In the genomic region with DNA sequence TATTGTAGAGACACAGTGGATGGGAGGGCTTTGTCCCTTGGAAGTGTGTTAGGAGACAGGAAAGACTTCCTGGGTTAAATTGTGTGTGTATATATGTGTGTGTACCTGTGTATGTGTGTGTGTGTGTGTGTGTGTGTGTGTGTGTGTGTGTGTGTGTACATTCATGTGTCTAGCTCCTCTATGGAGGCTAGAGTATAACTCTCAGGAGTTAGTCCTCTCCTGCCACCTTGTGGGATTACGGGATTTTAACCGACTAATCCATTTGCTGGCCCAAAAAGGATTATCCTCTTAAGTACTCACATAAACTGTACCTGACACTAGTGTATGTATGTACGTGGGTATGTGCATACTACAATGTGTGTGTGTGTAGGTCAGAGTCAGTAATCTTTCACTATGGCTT, we compare ENCODE assay signal across 8 mouse cellular contexts.
DNase-seq lines count a peak whose midpoint lies in the region; ATAC-seq and TF ChIP-seq lines count a peak whose summit lies in the region.

No protein-coding gene starts in this region.

- ATAC-seq in hindbrain, postnatal 0 days, result peak; percentile 71
- 0 out of 2 replicates have a peak, but pooled peaks have one; percentile 52 for ATAC-seq in midbrain, embryonic 12.5 days (ENCODE audit: low FRiP score, low read depth)

- WGBS in hindbrain, postnatal 0 days, result 53% methylated on average over 3 of the region's 3 CpGs
- WGBS in midbrain, embryonic 12.5 days, result 60% methylated on average over 3 of the region's 3 CpGs

- H3K9me3 ChIP-seq in hindbrain, postnatal 0 days (ENCODE audit: low read length), result no peaks in the 10 kb centered on the region
- no peaks in the 10 kb centered on the region for H3K9me3 ChIP-seq in midbrain, embryonic 12.5 days

- no peak overlapping the region for H3K4me2 ChIP-seq in hindbrain, postnatal 0 days (ENCODE audit: low read depth, low read length)
- no peak overlapping the region for H3K4me2 ChIP-seq in midbrain, embryonic 12.5 days (replicated peaks)

- H3K36me3 ChIP-seq in hindbrain, postnatal 0 days (ENCODE audit: insufficient read depth, low read length), result peaks cover 17% of the 10 kb centered on the region; the same call in 1 of the 2 replicates
- 0 out of 2 replicates have a peak, but pooled peaks cover 11% of the 10 kb centered on the region for H3K36me3 ChIP-seq in midbrain, embryonic 12.5 days

- H3K9ac ChIP-seq in hindbrain, postnatal 0 days (replicated peaks; ENCODE audit: low read length), result no peak overlapping the region
- H3K9ac ChIP-seq in midbrain, embryonic 12.5 days (replicated peaks), result no peak overlapping the region

- H3K4me3 ChIP-seq in hindbrain, postnatal 0 days (ENCODE audit: low read length), result no peak overlapping the region
- no peak overlapping the region for H3K4me3 ChIP-seq in midbrain, embryonic 12.5 days

- no peaks in the 10 kb centered on the region for H3K4me1 ChIP-seq in hindbrain, postnatal 0 days (ENCODE audit: insufficient read depth, low read length)
- H3K4me1 ChIP-seq in midbrain, embryonic 12.5 days, result no peaks in the 10 kb centered on the region

- TF ChIP-seq CTCF in hindbrain, postnatal 0 days (IDR thresholded peaks at IDR 0.05; ENCODE audit: low read depth), result peak; percentile 66

- peak; percentile 41 for DNase-seq in kidney, adult 18-20 months
- no peak for DNase-seq in kidney, adult 11 months
- DNase-seq in brain, adult 2 months (ENCODE audit: low read depth, low spot score), result peak; percentile 79
- DNase-seq in hindbrain, postnatal 0 days (ENCODE audit: low spot score), result peak; percentile 80
- DNase-seq in spleen, adult 12 weeks (ENCODE audit: low spot score), result no peak
- DNase-seq in thymus, postnatal 36 days, result no peak
- no peak for DNase-seq in layer of hippocampus, postnatal 36 days

- no peaks in the 10 kb centered on the region for H3K27me3 ChIP-seq in hindbrain, postnatal 0 days (ENCODE audit: insufficient read depth, low read length)
- H3K27me3 ChIP-seq in midbrain, embryonic 12.5 days, result no peaks in the 10 kb centered on the region

- H3K27ac ChIP-seq in hindbrain, postnatal 0 days, result no peak overlapping the region
- no peak overlapping the region for H3K27ac ChIP-seq in midbrain, embryonic 12.5 days (replicated peaks)

Comparison
In these comparisons a context has a peak if more than half of its experiments do, and no peak if none do; other contexts are left out.
1. DNase-seq: peak in kidney, adult 18-20 months (single experiment), brain, adult 2 months (single experiment) and hindbrain, postnatal 0 days (single experiment); none in kidney, adult 11 months (single experiment), spleen, adult 12 weeks (single experiment), thymus, postnatal 36 days (0 of 2) and layer of hippocampus, postnatal 36 days (0 of 2).